Mouse (Mus musculus): ENCODE results near the gene Lipc.
"Not testable (repeated sequence)": the region's sequence is repeated elsewhere in the genome, so short reads cannot be mapped to it uniquely, and the experiment has no call there.

The Lipc gene

GRCm38 (mm10) chr9:70859233-70859632 is 92.8 kb downstream of the Lipc start:
- DNase-seq (ENCODE audit: low read depth, low spot score): no peak

GRCm38 (mm10) chr9:70855868-70856267 is 96.2 kb downstream of the Lipc start:
- DNase-seq (ENCODE audit: low read depth, low spot score): peak; percentile 20

GRCm38 (mm10) chr9:70854950-70855349 is 97.1 kb downstream of the Lipc start:
- DNase-seq (ENCODE audit: low read depth, low spot score): no peak

GRCm38 (mm10) chr9:70853081-70853480 is 98.9 kb downstream of the Lipc start:
- DNase-seq (ENCODE audit: low read depth, low spot score): not testable (repeated sequence)

- DNase-seq (ENCODE audit: low read depth, low spot score): no peak
Observed at GRCm38 (mm10) chr9:70851533-70851932, 100.5 kb downstream of the Lipc start.

GRCm38 (mm10) chr9:70848135-70848770 is 103.8 kb downstream of the Lipc start:
- no peak for DNase-seq (ENCODE audit: low read depth, low spot score)

- peak; percentile 51 for DNase-seq (ENCODE audit: low read depth, low spot score)
Observed at GRCm38 (mm10) chr9:70847627-70848051, 104.4 kb downstream of the Lipc start.

- DNase-seq (ENCODE audit: low read depth, low spot score): no peak
Observed at GRCm38 (mm10) chr9:70843270-70843669, 108.8 kb downstream of the Lipc start.

- DNase-seq (ENCODE audit: low read depth, low spot score): peak; percentile 75
Observed at GRCm38 (mm10) chr9:70842300-70842941, 109.6 kb downstream of the Lipc start.

GRCm38 (mm10) chr9:70841426-70842215 is 110.4 kb downstream of the Lipc start:
- peak; percentile 54 for DNase-seq (ENCODE audit: low read depth, low spot score)

GRCm38 (mm10) chr9:70840861-70841341 is 111.1 kb downstream of the Lipc start:
- DNase-seq (ENCODE audit: low read depth, low spot score): no peak

GRCm38 (mm10) chr9:70838132-70838911 is 113.7 kb downstream of the Lipc start:
- peak; percentile 23 for DNase-seq (ENCODE audit: low read depth, low spot score)

- peak; percentile 99 for DNase-seq (ENCODE audit: low read depth, low spot score)
Observed at GRCm38 (mm10) chr9:70834730-70835154, 117.3 kb downstream of the Lipc start.

- DNase-seq (ENCODE audit: low read depth, low spot score): no peak
Observed at GRCm38 (mm10) chr9:70834217-70834616, 117.8 kb downstream of the Lipc start.

- no peak for DNase-seq (ENCODE audit: low read depth, low spot score)
Observed at GRCm38 (mm10) chr9:70833111-70833908, 118.7 kb downstream of the Lipc start.

- DNase-seq (ENCODE audit: low read depth, low spot score): no peak
Observed at GRCm38 (mm10) chr9:70832231-70832630, 119.8 kb downstream of the Lipc start.

GRCm38 (mm10) chr9:70830844-70831529 is 121.0 kb downstream of the Lipc start:
- DNase-seq (ENCODE audit: low read depth, low spot score): no peak

GRCm38 (mm10) chr9:70829784-70830488 is 122.1 kb downstream of the Lipc start:
- DNase-seq (ENCODE audit: low read depth, low spot score): no peak

GRCm38 (mm10) chr9:70827911-70828310 is 124.1 kb downstream of the Lipc start:
- no peak for DNase-seq (ENCODE audit: low read depth, low spot score)

Data from 3T3-L1 (cell line).